Comparison of ENCODE assay signal across 13 mouse cellular contexts in the genomic region with DNA sequence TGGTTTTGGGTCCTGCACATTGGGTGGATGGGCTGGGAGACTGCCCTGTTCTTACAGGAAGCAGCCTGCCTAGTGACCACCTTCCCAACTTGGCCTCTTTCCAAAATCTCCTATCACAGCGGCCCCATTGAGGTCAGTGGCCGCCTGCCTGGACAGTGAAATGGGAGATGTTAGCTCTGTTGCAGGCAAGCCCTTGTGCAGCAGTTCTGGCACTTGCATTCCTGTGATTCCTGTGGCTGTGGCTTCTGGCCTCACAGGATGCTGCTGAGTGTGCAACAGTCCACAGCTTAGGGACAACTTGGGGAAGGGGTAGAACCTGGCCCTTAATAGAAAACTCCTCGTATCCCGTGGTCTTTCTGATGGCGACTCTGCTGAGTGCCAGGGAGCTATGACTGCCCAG. TPM values are rescaled to one million over a fixed set of nuclear protein-coding genes. Genes with fewer than 3 reads are reported as not detected.
DNase-seq lines count a peak whose midpoint lies in the region; ATAC-seq and TF ChIP-seq lines count a peak whose summit lies in the region.
"Had no signal": no experiment of that assay in that cellular context is flagged by ENCODE, and none has a peak within 500 bp of the region (broad histone marks: within the 10 kb centered on the region; RNA-seq: fewer than 3 reads in every experiment).

No protein-coding gene starts in this region.

- intact Hi-C loops in heart, postnatal 10 days (cut with DNase I): no loop called here

- TF ChIP-seq POLR2A in embryonic fibroblast, embryonic 13.5 days (IDR thresholded peaks at IDR 0.05; ENCODE audit: low read depth, low read length): no peak

- peaks cover 67% of the 10 kb centered on the region for H3K36me3 ChIP-seq in heart, embryonic 13.5 days
- peaks cover 32% of the 10 kb centered on the region for H3K36me3 ChIP-seq in lung, embryonic 16.5 days (ENCODE audit: control insufficient read depth, insufficient read depth, low read length)
- peaks cover 75% of the 10 kb centered on the region for H3K36me3 ChIP-seq in limb, embryonic 15.5 days

- H3K9me3 ChIP-seq in heart, embryonic 13.5 days: no peaks in the 10 kb centered on the region
- no peaks in the 10 kb centered on the region for H3K9me3 ChIP-seq in lung, embryonic 16.5 days (ENCODE audit: control insufficient read depth, low read length)
- no peaks in the 10 kb centered on the region for H3K9me3 ChIP-seq in limb, embryonic 15.5 days
- H3K9me3 ChIP-seq: forebrain, embryonic 15.5 days had no signal

- peak overlapping the region; percentile 16 for H3K9ac ChIP-seq in heart, embryonic 13.5 days
- no peak overlapping the region for H3K9ac ChIP-seq in lung, embryonic 16.5 days (ENCODE audit: low read length)
- H3K9ac ChIP-seq in limb, embryonic 15.5 days: no peak overlapping the region
- H3K9ac ChIP-seq: forebrain, embryonic 15.5 days had no signal

- no peaks in the 10 kb centered on the region for H3K27me3 ChIP-seq in heart, embryonic 13.5 days (replicated peaks)
- H3K27me3 ChIP-seq in lung, embryonic 16.5 days (ENCODE audit: control insufficient read depth, insufficient read depth, low read depth, low read length): no peaks in the 10 kb centered on the region
- no peaks in the 10 kb centered on the region for H3K27me3 ChIP-seq in limb, embryonic 15.5 days
- H3K27me3 ChIP-seq: forebrain, embryonic 15.5 days had no signal

- no peak overlapping the region for H3K4me3 ChIP-seq in heart, embryonic 13.5 days
- H3K4me3 ChIP-seq in lung, embryonic 16.5 days (ENCODE audit: low read length): no peak overlapping the region
- no peak overlapping the region for H3K4me3 ChIP-seq in embryonic fibroblast, embryonic 13.5 days (ENCODE audit: insufficient read depth, low read length)
- no peak overlapping the region for H3K4me3 ChIP-seq in limb, embryonic 15.5 days
- H3K4me3 ChIP-seq: forebrain, embryonic 15.5 days had no signal

- WGBS in heart, embryonic 13.5 days: 32% methylated on average over 5 of the region's 5 CpGs
- 55% methylated on average over 5 of the region's 5 CpGs for WGBS in lung, embryonic 16.5 days
- 75% methylated on average over 5 of the region's 5 CpGs for WGBS in limb, embryonic 15.5 days

- no peak for DNase-seq in heart, postnatal 10 days
- DNase-seq in lung, postnatal 25 days (ENCODE audit: low spot score): no peak
- DNase-seq in urinary bladder, adult 2 months (ENCODE audit: low spot score): no peak
- no peak for DNase-seq in thymus, postnatal 10 days (ENCODE audit: low spot score in 2 of 2)
- DNase-seq: cerebellum, postnatal 14 days; left cerebral cortex, postnatal 4 days; thymus, postnatal 36 days had no signal

- TF ChIP-seq CTCF in embryonic fibroblast, embryonic 13.5 days (IDR thresholded peaks at IDR 0.05; ENCODE audit: borderline replicate concordance, insufficient read depth, low read length): no peak

- no peak for ATAC-seq in heart, embryonic 13.5 days (ENCODE audit: extremely low read depth, insufficient number of reproducible peaks, low FRiP score, low TSS enrichment)
- ATAC-seq in lung, embryonic 16.5 days (ENCODE audit: low read depth): peak; percentile 45; the same call in 1 of the 2 replicates
- ATAC-seq in limb, embryonic 15.5 days (ENCODE audit: insufficient number of reproducible peaks, low FRiP score, low TSS enrichment, low read depth): no peak
- ATAC-seq: CD4-positive, CD25-positive, alpha-beta regulatory T cell, adult 4 months; forebrain, embryonic 15.5 days had no signal

- H3K4me1 ChIP-seq in heart, embryonic 13.5 days: peaks cover 61% of the 10 kb centered on the region
- H3K4me1 ChIP-seq in lung, embryonic 16.5 days (replicated peaks; ENCODE audit: control insufficient read depth, insufficient read depth, low read length): peaks cover 22% of the 10 kb centered on the region
- H3K4me1 ChIP-seq in embryonic fibroblast, embryonic 13.5 days (ENCODE audit: control insufficient read depth, insufficient read depth, low read length): peaks cover 27% of the 10 kb centered on the region
- peaks cover 24% of the 10 kb centered on the region for H3K4me1 ChIP-seq in limb, embryonic 15.5 days
- H3K4me1 ChIP-seq: forebrain, embryonic 15.5 days had no signal

- H3K27ac ChIP-seq in heart, embryonic 13.5 days (replicated peaks): peak overlapping the region; percentile 80
- H3K27ac ChIP-seq in lung, embryonic 16.5 days (ENCODE audit: low read length): peak overlapping the region; percentile 23; the same call in 1 of the 2 replicates
- H3K27ac ChIP-seq in embryonic fibroblast, embryonic 13.5 days (ENCODE audit: insufficient read depth, low read length): peak overlapping the region; percentile 54
- peak overlapping the region; percentile 57 for H3K27ac ChIP-seq in limb, embryonic 15.5 days
- H3K27ac ChIP-seq: forebrain, embryonic 15.5 days had no signal

- H3K4me2 ChIP-seq in heart, embryonic 13.5 days: no peak overlapping the region
- H3K4me2 ChIP-seq in lung, embryonic 16.5 days (ENCODE audit: low read depth, low read length): no peak overlapping the region
- no peak overlapping the region for H3K4me2 ChIP-seq in limb, embryonic 15.5 days
- H3K4me2 ChIP-seq: forebrain, embryonic 15.5 days had no signal

RNA-seq across cellular contexts. Expression of gene Pgs1, which starts 17.6 kb away (rescaled TPM):
- 25.7 and 26.6 TPM in 2 replicates for polyA plus RNA-seq in heart, embryonic 13.5 days (2015; fragmentation: Nextera tagmentation; extraction: Ambion mirVana)
- 10 to 100 TPM; 21.2 to 23.7 TPM for total RNA-seq in heart, postnatal 10 days (2021)
- 41.8 and 44.8 TPM in 2 replicates for polyA plus RNA-seq in lung, embryonic 16.5 days (2015; fragmentation: Nextera tagmentation; extraction: Ambion mirVana)
- 29.5 and 33.4 TPM in 2 replicates for polyA plus RNA-seq in embryonic fibroblast, embryonic 13.5 days (2011; ENCODE audit: insufficient read length, low read depth, missing spikeins)
- 35.5 and 37.8 TPM in 2 replicates for polyA plus RNA-seq in limb, embryonic 15.5 days (2015; fragmentation: Nextera tagmentation; extraction: Ambion mirVana)
- polyA plus RNA-seq in urinary bladder, adult 2 months (2012; rRNA removed): 24.6 and 31.2 TPM in 2 replicates

RNA-seq across cellular contexts. Expression of gene Socs3, which starts 33.9 kb away (rescaled TPM):
- 4.9 and 8.5 TPM in 2 replicates for polyA plus RNA-seq in heart, embryonic 13.5 days (2015; fragmentation: Nextera tagmentation; extraction: Ambion mirVana)
- total RNA-seq in heart, postnatal 10 days (2021): 1 to 10 TPM; 3.7 to 5.8 TPM
- 12.5 and 13.2 TPM in 2 replicates for polyA plus RNA-seq in lung, embryonic 16.5 days (2015; fragmentation: Nextera tagmentation; extraction: Ambion mirVana)
- polyA plus RNA-seq in embryonic fibroblast, embryonic 13.5 days (2011; ENCODE audit: insufficient read length, low read depth, missing spikeins): 15.2 and 31.9 TPM in 2 replicates
- polyA plus RNA-seq in limb, embryonic 15.5 days (2015; fragmentation: Nextera tagmentation; extraction: Ambion mirVana): 20.3 and 24.0 TPM in 2 replicates
- 7.8 and 9.8 TPM in 2 replicates for polyA plus RNA-seq in urinary bladder, adult 2 months (2012; rRNA removed)

Comparison
In these comparisons a context has a peak if more than half of its experiments do, and no peak if none do; other contexts are left out.
1. H3K27ac ChIP-seq: peak in every context shown above with its lines; median percentile 80 in heart, embryonic 13.5 days; 57 in limb, embryonic 15.5 days; 54 in embryonic fibroblast, embryonic 13.5 days; 23 in lung, embryonic 16.5 days.